Mouse (Mus musculus): ENCODE data around the gene Kcnab1.

Kcnab1 gene

GRCm38 (mm10) chr3:65108945-65109921, at the start of gene Kcnab1:
Gene Kcnab1, plus strand, starts transcription at chr3:65109384.
- DNase-seq (ENCODE audit: low spot score): no peak

- no peak for DNase-seq (ENCODE audit: low spot score)
Observed at GRCm38 (mm10) chr3:65088295-65088694, 20.9 kb upstream of the Kcnab1 start.

GRCm38 (mm10) chr3:65104117-65104516, 5.1 kb upstream of the Kcnab1 start:
- no peak for DNase-seq (ENCODE audit: low spot score)

- DNase-seq (ENCODE audit: low spot score): no peak
Observed at GRCm38 (mm10) chr3:65110190-65110589, 1.0 kb downstream of the Kcnab1 start.

GRCm38 (mm10) chr3:65111176-65111575, 2.0 kb downstream of the Kcnab1 start:
- DNase-seq (ENCODE audit: low spot score): no peak

GRCm38 (mm10) chr3:65115164-65115563, 6.0 kb downstream of the Kcnab1 start:
- no peak for DNase-seq (ENCODE audit: low spot score)

GRCm38 (mm10) chr3:65116958-65117357, 7.8 kb downstream of the Kcnab1 start:
- no peak for DNase-seq (ENCODE audit: low spot score)

GRCm38 (mm10) chr3:65117365-65117764, 8.2 kb downstream of the Kcnab1 start:
- no peak for DNase-seq (ENCODE audit: low spot score)

GRCm38 (mm10) chr3:65124975-65125374, 15.8 kb downstream of the Kcnab1 start:
- DNase-seq (ENCODE audit: low spot score): no peak

GRCm38 (mm10) chr3:65129625-65130024, 20.4 kb downstream of the Kcnab1 start:
- DNase-seq (ENCODE audit: low spot score): no peak

- DNase-seq (ENCODE audit: low spot score): no peak
Observed at GRCm38 (mm10) chr3:65134931-65135330, 25.7 kb downstream of the Kcnab1 start.

- DNase-seq (ENCODE audit: low spot score): no peak
Observed at GRCm38 (mm10) chr3:65136897-65137296, 27.7 kb downstream of the Kcnab1 start.

- DNase-seq (ENCODE audit: low spot score): no peak
Observed at GRCm38 (mm10) chr3:65138739-65139138, 29.6 kb downstream of the Kcnab1 start.

- DNase-seq (ENCODE audit: low spot score): no peak
Observed at GRCm38 (mm10) chr3:65145152-65145551, 36.0 kb downstream of the Kcnab1 start.

- no peak for DNase-seq (ENCODE audit: low spot score)
Observed at GRCm38 (mm10) chr3:65151808-65152207, 42.6 kb downstream of the Kcnab1 start.

- no peak for DNase-seq (ENCODE audit: low spot score)
Observed at GRCm38 (mm10) chr3:65172964-65173363, 63.8 kb downstream of the Kcnab1 start.

GRCm38 (mm10) chr3:65174564-65174963, 65.4 kb downstream of the Kcnab1 start:
- no peak for DNase-seq (ENCODE audit: low spot score)

- DNase-seq (ENCODE audit: low spot score): no peak
Observed at GRCm38 (mm10) chr3:65175819-65176218, 66.6 kb downstream of the Kcnab1 start.

- no peak for DNase-seq (ENCODE audit: low spot score)
Observed at GRCm38 (mm10) chr3:65176846-65177245, 67.7 kb downstream of the Kcnab1 start.

- no peak for DNase-seq (ENCODE audit: low spot score)
Observed at GRCm38 (mm10) chr3:65187833-65188698, 78.9 kb downstream of the Kcnab1 start.

GRCm38 (mm10) chr3:65200611-65201010, 91.4 kb downstream of the Kcnab1 start:
- no peak for DNase-seq (ENCODE audit: low spot score)

- DNase-seq (ENCODE audit: low spot score): no peak
Observed at GRCm38 (mm10) chr3:65203361-65204117, 94.4 kb downstream of the Kcnab1 start.

All from lung, postnatal 25 days (tissue).